Mouse (Mus musculus) testis, adult 2 months (tissue): ENCODE measurements around the gene Bloc1s6. TPM values are rescaled to one million over a fixed set of nuclear protein-coding genes. Genes with fewer than 3 reads are reported as not detected.

Experiments used
- H3K27ac ChIP-seq: fragments of 200-500 bp; 2 replicates; pipeline ENCODE4 v1.5.1; 2012; ENCODE audit warnings: low read depth, low read length; ENCODE audit not compliant: control insufficient read depth, insufficient read depth
- H3K27me3 ChIP-seq: fragments of 200-500 bp; 2 replicates; pipeline ENCODE4 v1.6.1; 2012; ENCODE audit warnings: mild to moderate bottlenecking, low read length, moderate library complexity; ENCODE audit not compliant: control insufficient read depth, insufficient read depth
- H3K36me3 ChIP-seq: fragments of 200-500 bp; 2 replicates; pipeline ENCODE4 v1.6.1; 2012; ENCODE audit warnings: mild to moderate bottlenecking, low read length; ENCODE audit not compliant: control insufficient read depth, insufficient read depth
- H3K4me1 ChIP-seq: fragments of 200-500 bp; 2 replicates; pipeline ENCODE4 v1.6.1; 2012; ENCODE audit warnings: low read length; ENCODE audit not compliant: control insufficient read depth, insufficient read depth
- H3K4me3 ChIP-seq: fragments of 200-500 bp; 2 replicates; pipeline ENCODE4 v1.5.1; 2012; ENCODE audit warnings: low read depth, mild to moderate bottlenecking, low read length, moderate library complexity, mixed read lengths; ENCODE audit not compliant: control insufficient read depth
- CTCF ChIP-seq: fragments of 200-500 bp; IDR thresholded peaks from 2 replicates; pipeline ENCODE4 v1.5.1; 2012; ENCODE audit warnings: low read depth, mild to moderate bottlenecking, inconsistent platforms, low read length, moderate library complexity; ENCODE audit not compliant: control insufficient read depth, insufficient read depth, insufficient replicate concordance
- POLR2A ChIP-seq: fragments of 200-500 bp; IDR thresholded peaks from 2 replicates; pipeline ENCODE4 v1.6.1; 2012; ENCODE audit warnings: low read depth, mild to moderate bottlenecking, inconsistent platforms, low read length, moderate library complexity; ENCODE audit not compliant: control insufficient read depth
- polyA plus RNA-seq: library from polyadenylated mRNA; depleted of rRNA; stranded (reverse); fragments of >200 nt; gene quantifications from 2 replicates; pipeline ENCODE4 v1.2.3, GENCODE M21; 2012

Bloc1s6 gene
- polyA plus RNA-seq, 1 experiment = 21.8 TPM

DNA sequence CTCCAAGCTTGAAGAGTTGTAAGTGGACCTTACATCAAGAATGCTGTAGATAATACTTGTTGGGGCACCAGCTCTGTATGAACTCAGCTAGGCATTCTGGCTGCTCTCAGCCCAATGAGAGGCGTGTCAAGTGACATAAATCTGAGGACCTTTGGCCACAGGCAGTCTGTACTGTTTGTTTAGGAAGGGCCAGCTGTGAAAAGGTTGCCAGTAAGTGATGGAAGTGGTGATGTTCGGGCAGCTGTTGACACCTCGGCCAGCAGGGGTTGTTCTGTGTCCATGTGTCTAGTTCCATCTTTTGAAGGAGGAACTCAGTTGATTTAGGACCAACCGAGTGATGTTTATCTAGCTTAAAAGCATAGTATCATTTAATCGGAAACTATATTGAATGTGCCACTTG is 41.7 kb downstream of the Bloc1s6 start:
- TF ChIP-seq POLR2A = no peak
- no peak for TF ChIP-seq CTCF
- Histone ChIP-seq H3K4me3 (no peak overlapping the region), H3K27me3 (no peaks in the 10 kb centered on the region), H3K36me3 (no peaks in the 10 kb centered on the region), H3K4me1 (no peaks in the 10 kb centered on the region), H3K27ac (no peak overlapping the region)

DNA sequence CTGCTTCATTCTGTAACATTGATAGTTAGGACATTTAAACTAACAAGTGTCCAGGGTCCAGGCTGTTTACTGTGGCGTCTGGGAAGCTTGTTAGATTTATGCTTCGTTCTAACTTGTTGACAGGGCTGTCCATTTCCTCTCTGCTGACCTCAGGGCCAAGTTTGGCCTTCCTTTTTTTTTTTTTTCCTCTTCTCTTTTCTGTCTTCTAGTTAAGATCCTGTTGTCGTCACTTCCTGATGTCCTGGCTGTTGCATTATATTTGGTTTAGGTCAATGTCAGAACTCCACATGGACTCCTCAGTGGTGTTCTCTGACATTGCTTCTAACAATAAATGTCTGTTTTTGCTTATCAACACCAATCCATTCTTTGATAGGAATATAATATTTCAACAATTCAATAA is 42.1 kb downstream of the Bloc1s6 start:
- Histone ChIP-seq H3K36me3 (no peaks in the 10 kb centered on the region), H3K27me3 (no peaks in the 10 kb centered on the region), H3K27ac (no peak overlapping the region), H3K4me3 (no peak overlapping the region), H3K4me1 (no peaks in the 10 kb centered on the region)
- TF ChIP-seq CTCF (no peak), POLR2A (no peak)

DNA sequence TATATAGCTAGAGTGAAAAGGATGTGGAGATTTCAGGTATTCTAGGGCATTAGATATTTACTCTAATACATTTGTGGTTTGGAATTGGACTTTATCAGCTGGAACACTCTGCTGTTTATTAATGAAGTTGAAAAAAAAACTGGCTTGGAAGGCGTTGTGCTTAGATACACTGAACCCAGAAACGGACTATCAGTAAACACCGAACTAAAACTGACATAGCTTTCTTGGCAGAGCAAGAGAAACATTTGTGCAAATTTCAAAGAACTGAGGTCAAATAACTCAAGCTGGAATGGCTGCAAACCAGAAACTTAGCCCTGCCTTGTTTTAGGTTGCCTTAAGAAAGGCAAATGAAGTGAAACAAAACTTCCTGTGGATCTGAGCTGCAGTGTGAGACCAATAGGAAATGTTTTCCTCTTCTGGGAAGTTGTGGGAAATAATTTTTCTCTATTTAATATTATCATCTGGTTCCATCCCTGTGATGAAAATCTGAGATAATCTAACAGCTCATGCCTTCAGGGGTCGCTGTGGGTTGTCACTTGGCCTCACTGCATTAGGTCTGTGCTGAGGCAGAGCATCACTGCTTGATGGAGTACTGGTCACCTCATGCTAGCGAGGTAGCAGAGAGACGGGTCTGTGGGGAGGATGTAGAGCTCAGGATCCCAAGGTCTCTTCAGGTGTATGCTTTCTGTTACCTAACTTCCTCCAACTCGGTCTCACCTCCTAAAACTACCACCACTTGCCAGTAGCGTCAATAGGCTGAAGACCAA is 43.5 kb downstream of the Bloc1s6 start:
- Histone ChIP-seq H3K36me3 (no peaks in the 10 kb centered on the region), H3K27me3 (no peaks in the 10 kb centered on the region), H3K27ac (no peak overlapping the region), H3K4me1 (no peaks in the 10 kb centered on the region), H3K4me3 (no peak overlapping the region)
- no peak for TF ChIP-seq CTCF
- TF ChIP-seq POLR2A = no peak

DNA sequence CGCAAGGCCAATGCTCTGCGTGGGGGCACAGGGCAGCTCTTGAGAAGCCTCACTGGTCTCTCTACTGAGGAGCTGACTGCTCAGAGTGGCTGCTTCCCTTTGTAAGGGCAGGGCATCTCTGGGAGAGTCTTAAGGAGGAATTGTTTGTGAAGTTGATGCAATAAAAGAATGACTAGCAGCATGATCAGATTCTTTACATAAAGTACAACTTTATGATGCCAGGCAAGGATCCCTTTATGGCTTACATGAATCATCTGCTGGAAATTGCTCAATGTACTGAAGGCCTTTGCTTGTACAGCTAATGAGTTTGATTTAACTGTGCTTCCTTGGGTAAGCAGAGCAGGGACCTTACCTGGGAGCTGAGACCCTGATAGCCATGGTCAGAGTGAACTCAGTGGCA is 45.4 kb downstream of the Bloc1s6 start:
- Histone ChIP-seq H3K4me3 (no peak overlapping the region), H3K36me3 (no peaks in the 10 kb centered on the region), H3K27ac (no peak overlapping the region), H3K27me3 (no peaks in the 10 kb centered on the region), H3K4me1 (no peaks in the 10 kb centered on the region)
- no peak for TF ChIP-seq POLR2A
- no peak for TF ChIP-seq CTCF

DNA sequence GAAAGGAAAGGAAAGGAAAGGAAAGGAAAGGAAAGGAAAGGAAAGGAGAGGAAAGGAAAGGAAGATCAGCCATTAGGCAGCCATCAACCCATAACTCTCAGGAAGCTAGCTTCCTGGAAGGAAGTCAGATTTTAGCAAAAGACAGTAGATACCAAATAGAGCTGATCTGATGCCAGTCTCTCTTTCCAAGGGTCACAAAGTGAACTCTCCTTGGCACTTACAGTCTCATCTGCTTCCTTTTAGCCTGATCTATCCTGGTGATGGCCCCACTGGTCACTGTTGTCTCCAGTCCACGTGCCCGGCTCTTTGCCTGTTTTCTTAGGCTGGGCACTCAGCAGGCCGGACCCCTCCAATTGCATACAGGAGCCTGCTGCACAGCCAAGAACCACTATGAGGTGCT is 46.4 kb downstream of the Bloc1s6 start:
- H3K4me3 ChIP-seq = no peak overlapping the region
- no peak for TF ChIP-seq CTCF
- no peak for TF ChIP-seq POLR2A
- H3K4me1 ChIP-seq = no peaks in the 10 kb centered on the region
- no peak overlapping the region for H3K27ac ChIP-seq
- H3K36me3 ChIP-seq = no peaks in the 10 kb centered on the region
- H3K27me3 ChIP-seq = no peaks in the 10 kb centered on the region

DNA sequence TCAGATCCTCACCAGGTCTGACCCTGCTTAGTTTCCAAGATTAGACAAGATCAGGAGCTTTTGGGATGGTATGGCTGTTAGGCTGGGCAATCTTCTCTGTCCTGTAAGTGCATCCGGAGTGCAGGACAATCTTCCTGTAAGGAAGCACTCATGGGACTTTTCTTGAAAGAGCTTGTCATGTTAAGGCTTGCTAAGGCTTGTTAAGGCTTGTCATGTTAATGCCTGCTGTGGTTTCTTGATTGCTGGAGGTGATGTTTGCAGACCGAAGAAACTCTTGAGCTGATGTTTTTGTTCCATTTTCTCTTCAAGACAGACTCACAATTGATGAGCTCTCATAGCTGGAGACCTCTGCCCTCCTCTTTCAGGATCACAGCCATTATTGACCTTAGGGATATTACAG is 47.9 kb downstream of the Bloc1s6 start:
- H3K36me3 ChIP-seq = no peaks in the 10 kb centered on the region
- H3K27me3 ChIP-seq = no peaks in the 10 kb centered on the region
- H3K4me3 ChIP-seq = no peak overlapping the region
- no peaks in the 10 kb centered on the region for H3K4me1 ChIP-seq
- H3K27ac ChIP-seq = no peak overlapping the region
- TF ChIP-seq POLR2A (no peak), CTCF (no peak)

DNA sequence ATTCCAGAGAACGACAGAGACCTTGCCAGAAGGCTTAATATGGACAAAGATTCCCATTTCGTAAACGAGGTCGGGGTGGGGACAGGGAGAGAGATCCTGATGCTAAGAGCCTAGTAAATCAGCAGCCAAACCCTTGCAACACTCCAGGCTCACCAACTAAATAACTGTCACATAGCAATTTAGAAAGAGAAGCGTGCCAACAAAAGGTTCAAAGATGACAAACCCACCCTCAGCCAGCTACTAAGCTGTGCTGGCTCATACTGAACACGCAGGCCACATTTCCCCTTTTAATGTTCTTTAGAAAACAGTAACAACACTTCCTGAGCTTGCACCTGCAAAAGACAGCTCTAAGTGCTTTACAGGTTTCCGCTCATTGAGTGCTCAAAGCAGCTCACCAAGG is 51.0 kb downstream of the Bloc1s6 start:
- Histone ChIP-seq H3K27ac (no peak overlapping the region), H3K4me3 (no peak overlapping the region), H3K36me3 (no peaks in the 10 kb centered on the region), H3K27me3 (no peaks in the 10 kb centered on the region), H3K4me1 (no peaks in the 10 kb centered on the region)
- TF ChIP-seq CTCF (no peak), POLR2A (no peak)
